Mouse (Mus musculus): ENCODE data around the gene Iscu. TPM values are rescaled to one million over a fixed set of nuclear protein-coding genes. Genes with fewer than 3 reads are reported as not detected.
A peak's percentile ranks its signal among the peaks of the same experiment; 100 is the strongest.

Gene Iscu
- polyA plus RNA-seq, 1 experiment from 2014 or later, result 112 TPM

- no peak overlapping the region for H3K27ac ChIP-seq (ENCODE audit: poor library complexity, severe bottlenecking)
- 0 out of 2 replicates have a peak, but pooled peaks cover under 1% of the 10 kb centered on the region for H3K27me3 ChIP-seq (replicated peaks)
- 35% methylated on average over 7 of the region's 7 CpGs for WGBS
Measured at GRCm38 (mm10) chr5:113789075-113789788, 16.7 kb downstream of the Iscu start.

GRCm38 (mm10) chr5:113790453-113791196 lies 18.1 kb downstream of the Iscu start:
- Histone ChIP-seq H3K9ac (no peak overlapping the region; the same call in 1 of the 2 replicates), H3K4me3 (no peak overlapping the region), H3K27me3 (replicated peaks) (peaks cover 12% of the 10 kb centered on the region), H3K4me1 (replicated peaks) (peaks cover 23% of the 10 kb centered on the region), H3K9me3 (replicated peaks) (no peaks in the 10 kb centered on the region), H3K27ac (ENCODE audit: poor library complexity, severe bottlenecking) (no peak overlapping the region), H3K4me2 (no peak overlapping the region), H3K36me3 (0 out of 2 replicates have a peak, but pooled peaks cover 3% of the 10 kb centered on the region)
- ATAC-seq (ENCODE audit: insufficient number of reproducible peaks, low FRiP score), result no peak
- 63% methylated on average over 11 of the region's 11 CpGs for whole genome bisulfite sequencing

More at GRCm38 (mm10) chr5:113789075-113789788, 16.7 kb downstream of the Iscu start:
- Histone ChIP-seq H3K9ac (no peak overlapping the region), H3K9me3 (replicated peaks) (no peaks in the 10 kb centered on the region), H3K4me3 (no peak overlapping the region), H3K4me2 (no peak overlapping the region), H3K36me3 (no peaks in the 10 kb centered on the region), H3K4me1 (replicated peaks) (peaks cover 23% of the 10 kb centered on the region)
- ATAC-seq (ENCODE audit: insufficient number of reproducible peaks, low FRiP score), result no peak; the same call in 1 of the 2 replicates

- ATAC-seq (ENCODE audit: insufficient number of reproducible peaks, low FRiP score), result no peak
- no peak overlapping the region for H3K27ac ChIP-seq (ENCODE audit: poor library complexity, severe bottlenecking)
Measured at GRCm38 (mm10) chr5:113791197-113792095, 18.9 kb downstream of the Iscu start.

GRCm38 (mm10) chr5:113796401-113797148 lies 24.0 kb downstream of the Iscu start:
- peak; percentile 30 for ATAC-seq (ENCODE audit: insufficient number of reproducible peaks, low FRiP score)
- Histone ChIP-seq H3K4me2 (peak overlapping the region; percentile 53), H3K36me3 (0 out of 2 replicates have a peak, but pooled peaks cover 3% of the 10 kb centered on the region), H3K4me1 (replicated peaks) (peaks cover 36% of the 10 kb centered on the region), H3K9me3 (replicated peaks) (no peaks in the 10 kb centered on the region), H3K27me3 (replicated peaks) (peaks cover 35% of the 10 kb centered on the region), H3K4me3 (peak overlapping the region; percentile 17; the same call in 1 of the 2 replicates), H3K9ac (peak overlapping the region; percentile 4; the same call in 1 of the 2 replicates), H3K27ac (ENCODE audit: poor library complexity, severe bottlenecking) (peak overlapping the region; percentile 50)
- 6% methylated on average over 13 of the region's 13 CpGs for WGBS

More at GRCm38 (mm10) chr5:113791197-113792095, 18.9 kb downstream of the Iscu start:
- H3K4me3 ChIP-seq, result no peak overlapping the region
- 69% methylated on average over 16 of the region's 16 CpGs for WGBS
- no peaks in the 10 kb centered on the region for H3K9me3 ChIP-seq (replicated peaks)
- H3K4me1 ChIP-seq (replicated peaks), result peaks cover 28% of the 10 kb centered on the region
- peaks cover 16% of the 10 kb centered on the region for H3K27me3 ChIP-seq (replicated peaks)
- H3K9ac ChIP-seq, result no peak overlapping the region
- no peak overlapping the region for H3K4me2 ChIP-seq
- 0 out of 2 replicates have a peak, but pooled peaks cover 3% of the 10 kb centered on the region for H3K36me3 ChIP-seq

GRCm38 (mm10) chr5:113797149-113797882 lies 24.8 kb downstream of the Iscu start:
- Histone ChIP-seq H3K9me3 (replicated peaks) (no peaks in the 10 kb centered on the region), H3K27ac (ENCODE audit: poor library complexity, severe bottlenecking) (peak overlapping the region; percentile 50), H3K27me3 (replicated peaks) (peaks cover 35% of the 10 kb centered on the region), H3K4me2 (peak overlapping the region; percentile 53), H3K4me1 (replicated peaks) (peaks cover 36% of the 10 kb centered on the region), H3K4me3 (0 out of 2 replicates have a peak overlapping the region, but pooled peaks have one; percentile 17), H3K9ac (peak overlapping the region; percentile 4), H3K36me3 (0 out of 2 replicates have a peak, but pooled peaks cover 3% of the 10 kb centered on the region)
- WGBS, result 20% methylated on average over 19 of the region's 19 CpGs
- ATAC-seq (ENCODE audit: insufficient number of reproducible peaks, low FRiP score), result no peak

GRCm38 (mm10) chr5:113798525-113798924 lies 26.0 kb downstream of the Iscu start:
- H3K36me3 ChIP-seq, result 0 out of 2 replicates have a peak, but pooled peaks cover 3% of the 10 kb centered on the region
- no peak overlapping the region for H3K9ac ChIP-seq
- H3K4me1 ChIP-seq (replicated peaks), result peaks cover 36% of the 10 kb centered on the region
- peaks cover 35% of the 10 kb centered on the region for H3K27me3 ChIP-seq (replicated peaks)
- H3K27ac ChIP-seq (ENCODE audit: poor library complexity, severe bottlenecking), result no peak overlapping the region
- no peak for ATAC-seq (ENCODE audit: insufficient number of reproducible peaks, low FRiP score)
- no peaks in the 10 kb centered on the region for H3K9me3 ChIP-seq (replicated peaks)
- no peak overlapping the region for H3K4me3 ChIP-seq
- 68% methylated on average over 9 of the region's 9 CpGs for WGBS
- H3K4me2 ChIP-seq, result peak overlapping the region; percentile 60

- Histone ChIP-seq H3K9ac (peak overlapping the region; percentile 64), H3K9me3 (replicated peaks) (no peaks in the 10 kb centered on the region), H3K27ac (ENCODE audit: poor library complexity, severe bottlenecking) (peak overlapping the region; percentile 28), H3K4me3 (peak overlapping the region; percentile 40), H3K4me2 (peak overlapping the region; percentile 60), H3K27me3 (replicated peaks) (peaks cover 33% of the 10 kb centered on the region), H3K4me1 (replicated peaks) (peaks cover 36% of the 10 kb centered on the region), H3K36me3 (no peaks in the 10 kb centered on the region)
- WGBS, result 34% methylated on average over 5 of the region's 5 CpGs
- ATAC-seq (ENCODE audit: insufficient number of reproducible peaks, low FRiP score), result no peak
Measured at GRCm38 (mm10) chr5:113799691-113800090, 27.1 kb downstream of the Iscu start.

GRCm38 (mm10) chr5:113800280-113800679 lies 27.7 kb downstream of the Iscu start, which contains the start of gene Tmem119:
TSS of gene Tmem119 (minus strand) at chr5:113800516.
- peak; percentile 83 for ATAC-seq (ENCODE audit: insufficient number of reproducible peaks, low FRiP score)

GRCm38 (mm10) chr5:113804395-113804966 lies 31.9 kb downstream of the Iscu start:
- H3K36me3 ChIP-seq, result no peaks in the 10 kb centered on the region
- no peak overlapping the region for H3K4me3 ChIP-seq
- H3K27me3 ChIP-seq (replicated peaks), result 0 out of 2 replicates have a peak, but pooled peaks cover 7% of the 10 kb centered on the region
- no peaks in the 10 kb centered on the region for H3K9me3 ChIP-seq (replicated peaks)
- 56% methylated on average over 7 of the region's 7 CpGs for WGBS
- H3K4me1 ChIP-seq (replicated peaks), result peaks cover 22% of the 10 kb centered on the region
- no peak overlapping the region for H3K9ac ChIP-seq
- ATAC-seq (ENCODE audit: insufficient number of reproducible peaks, low FRiP score), result no peak
- no peak overlapping the region for H3K4me2 ChIP-seq
- no peak overlapping the region for H3K27ac ChIP-seq (ENCODE audit: poor library complexity, severe bottlenecking)

More at GRCm38 (mm10) chr5:113800280-113800679, 27.7 kb downstream of the Iscu start, which contains the start of gene Tmem119:
- Histone ChIP-seq H3K27me3 (replicated peaks) (peaks cover 27% of the 10 kb centered on the region), H3K27ac (ENCODE audit: poor library complexity, severe bottlenecking) (peak within 1 kb of the TSS; percentile 28), H3K4me3 (peak within 1 kb of the TSS; percentile 40), H3K9ac (peak within 1 kb of the TSS; percentile 64), H3K9me3 (replicated peaks) (no peaks in the 10 kb centered on the region), H3K36me3 (no peaks in the 10 kb centered on the region), H3K4me1 (replicated peaks) (peaks cover 36% of the 10 kb centered on the region), H3K4me2 (peak within 1 kb of the TSS; percentile 60)
- under 1% methylated on average over 11 of the region's 11 CpGs for WGBS

All from heart, embryonic 12.5 days (tissue).